Mouse (Mus musculus): ENCODE measurements around the gene Zmynd15. TPM values are rescaled to one million over a fixed set of nuclear protein-coding genes. Genes with fewer than 3 reads are reported as not detected.
"Not testable (repeated sequence)": the region's sequence is repeated elsewhere in the genome, so short reads cannot be mapped to it uniquely, and the experiment has no call there.

Zmynd15 gene
- 3.9 and 4.4 TPM in 2 replicates for polyA plus RNA-seq (2012; rRNA removed)

GRCm38 (mm10) chr11:70458688-70459600 lies at the start of gene Zmynd15:
Gene Zmynd15 (plus strand): TSS chr11:70459433.
- DNase-seq (ENCODE audit: low spot score): no peak

GRCm38 (mm10) chr11:70409594-70410296 lies 49.5 kb upstream of the Zmynd15 start, which contains the start of gene Pelp1:
Gene Pelp1 (minus strand): TSS chr11:70410031.
- peak; percentile 87 for DNase-seq (ENCODE audit: low spot score)

GRCm38 (mm10) chr11:70410297-70410643 lies 49.0 kb upstream of the Zmynd15 start:
- DNase-seq (ENCODE audit: low spot score): no peak

GRCm38 (mm10) chr11:70412591-70412990 lies 46.6 kb upstream of the Zmynd15 start:
- DNase-seq (ENCODE audit: low spot score): no peak

- no peak for DNase-seq (ENCODE audit: low spot score)
These were observed 45.3 kb upstream of the Zmynd15 start for GRCm38 (mm10) chr11:70413961-70414360.

- no peak for DNase-seq (ENCODE audit: low spot score)
These were observed 41.0 kb upstream of the Zmynd15 start for GRCm38 (mm10) chr11:70418199-70418598.

- DNase-seq (ENCODE audit: low spot score): no peak
These were observed 39.7 kb upstream of the Zmynd15 start for GRCm38 (mm10) chr11:70419486-70419885.

- not testable (repeated sequence) for DNase-seq (ENCODE audit: low spot score)
These were observed 32.6 kb upstream of the Zmynd15 start for GRCm38 (mm10) chr11:70426598-70426997.

- DNase-seq (ENCODE audit: low spot score): no peak
These were observed 27.7 kb upstream of the Zmynd15 start for GRCm38 (mm10) chr11:70431574-70431973.

- peak; percentile 98 for DNase-seq (ENCODE audit: low spot score)
These were observed 27.0 kb upstream of the Zmynd15 start, which contains the start of gene Arrb2 for GRCm38 (mm10) chr11:70432048-70432894. Gene Arrb2 (plus strand): TSS chr11:70432635.

- DNase-seq (ENCODE audit: low spot score): no peak
These were observed 26.2 kb upstream of the Zmynd15 start for GRCm38 (mm10) chr11:70432895-70433568.

- DNase-seq (ENCODE audit: low spot score): no peak
These were observed 25.7 kb upstream of the Zmynd15 start for GRCm38 (mm10) chr11:70433569-70433943.

- DNase-seq (ENCODE audit: low spot score): no peak
These were observed 25.3 kb upstream of the Zmynd15 start for GRCm38 (mm10) chr11:70433951-70434350.

GRCm38 (mm10) chr11:70435476-70435875 lies 23.8 kb upstream of the Zmynd15 start:
- no peak for DNase-seq (ENCODE audit: low spot score)

GRCm38 (mm10) chr11:70437426-70437825 lies 21.8 kb upstream of the Zmynd15 start:
- no peak for DNase-seq (ENCODE audit: low spot score)

GRCm38 (mm10) chr11:70438728-70439374 lies 20.4 kb upstream of the Zmynd15 start:
- no peak for DNase-seq (ENCODE audit: low spot score)

GRCm38 (mm10) chr11:70440637-70441036 lies 18.6 kb upstream of the Zmynd15 start:
- no peak for DNase-seq (ENCODE audit: low spot score)

- no peak for DNase-seq (ENCODE audit: low spot score)
These were observed 17.4 kb upstream of the Zmynd15 start for GRCm38 (mm10) chr11:70441882-70442281.

GRCm38 (mm10) chr11:70443964-70444363 lies 15.3 kb upstream of the Zmynd15 start:
- no peak for DNase-seq (ENCODE audit: low spot score)

- DNase-seq (ENCODE audit: low spot score): no peak
These were observed 14.6 kb upstream of the Zmynd15 start for GRCm38 (mm10) chr11:70444667-70445066.

- DNase-seq (ENCODE audit: low spot score): no peak
These were observed 12.5 kb upstream of the Zmynd15 start for GRCm38 (mm10) chr11:70446756-70447155.

All from urinary bladder, adult 2 months (tissue).